Mouse (Mus musculus): ENCODE data around the gene S100a13. TPM values are rescaled to one million over a fixed set of nuclear protein-coding genes. Genes with fewer than 3 reads are reported as not detected.

Gene S100a13
- polyA plus RNA-seq, 1 experiment from 2014 or later: 43.4 TPM

GRCm38 (mm10) chr3:90475831-90476611 is 38.2 kb upstream of the S100a13 start, which contains the start of gene Ilf2:
Ilf2 (plus strand) TSS chr3:90476126.
- 0% methylated on average over 45 of the region's 45 CpGs for WGBS
- no peaks in the 10 kb centered on the region for H3K27me3 ChIP-seq (ENCODE audit: insufficient read depth, low read length)
- peak within 1 kb of the TSS; percentile 96 for H3K9ac ChIP-seq (replicated peaks; ENCODE audit: low read length)
- peaks cover 26% of the 10 kb centered on the region for H3K36me3 ChIP-seq (ENCODE audit: insufficient read depth, low read length)
- peaks cover 8% of the 10 kb centered on the region for H3K4me1 ChIP-seq (ENCODE audit: insufficient read depth, low read length)
- peak; percentile 99 for ATAC-seq (ENCODE audit: low FRiP score, low TSS enrichment)
- H3K9me3 ChIP-seq (ENCODE audit: low read length): no peaks in the 10 kb centered on the region
- peak within 1 kb of the TSS; percentile 70 for H3K4me2 ChIP-seq (replicated peaks; ENCODE audit: low read depth, low read length)
- peak within 1 kb of the TSS; percentile 94 for H3K4me3 ChIP-seq (ENCODE audit: low read length)
- H3K27ac ChIP-seq (ENCODE audit: low read length): peak within 1 kb of the TSS; percentile 96

GRCm38 (mm10) chr3:90486998-90487397 is 27.2 kb upstream of the S100a13 start:
- peaks cover 6% of the 10 kb centered on the region for H3K4me1 ChIP-seq (ENCODE audit: insufficient read depth, low read length)

GRCm38 (mm10) chr3:90488576-90488975 is 25.7 kb upstream of the S100a13 start:
- no peak for ATAC-seq (ENCODE audit: low FRiP score, low TSS enrichment)
- 85% methylated on average over 6 of the region's 6 CpGs for WGBS

More at GRCm38 (mm10) chr3:90486998-90487397, 27.2 kb upstream of the S100a13 start:
- H3K36me3 ChIP-seq (ENCODE audit: insufficient read depth, low read length): peaks cover 56% of the 10 kb centered on the region
- no peaks in the 10 kb centered on the region for H3K27me3 ChIP-seq (ENCODE audit: insufficient read depth, low read length)
- no peaks in the 10 kb centered on the region for H3K9me3 ChIP-seq (ENCODE audit: low read length)
- H3K4me3 ChIP-seq (ENCODE audit: low read length): no peak overlapping the region
- H3K9ac ChIP-seq (replicated peaks; ENCODE audit: low read length): no peak overlapping the region
- WGBS: 35% methylated on average over 5 of the region's 5 CpGs
- H3K4me2 ChIP-seq (replicated peaks; ENCODE audit: low read depth, low read length): no peak overlapping the region
- no peak overlapping the region for H3K27ac ChIP-seq (ENCODE audit: low read length)
- ATAC-seq (ENCODE audit: low FRiP score, low TSS enrichment): no peak

GRCm38 (mm10) chr3:90490696-90491256 is 23.5 kb upstream of the S100a13 start, which contains the start of gene Snapin:
Snapin (minus strand) TSS chr3:90491033.
- no peaks in the 10 kb centered on the region for H3K9me3 ChIP-seq (ENCODE audit: low read length)
- H3K4me2 ChIP-seq (replicated peaks; ENCODE audit: low read depth, low read length): peak within 1 kb of the TSS; percentile 69
- peak within 1 kb of the TSS; percentile 91 for H3K4me3 ChIP-seq (ENCODE audit: low read length)
- no peaks in the 10 kb centered on the region for H3K27me3 ChIP-seq (ENCODE audit: insufficient read depth, low read length)
- ATAC-seq (ENCODE audit: low FRiP score, low TSS enrichment): peak; percentile 97
- peaks cover 6% of the 10 kb centered on the region for H3K4me1 ChIP-seq (ENCODE audit: insufficient read depth, low read length)
- H3K9ac ChIP-seq (replicated peaks; ENCODE audit: low read length): peak within 1 kb of the TSS; percentile 86
- peak within 1 kb of the TSS; percentile 77 for H3K27ac ChIP-seq (ENCODE audit: low read length)
- WGBS: under 1% methylated on average over 37 of the region's 37 CpGs
- H3K36me3 ChIP-seq (ENCODE audit: insufficient read depth, low read length): peaks cover 31% of the 10 kb centered on the region

More at GRCm38 (mm10) chr3:90488576-90488975, 25.7 kb upstream of the S100a13 start:
- Histone ChIP-seq H3K4me2 (replicated peaks; ENCODE audit: low read depth, low read length) (no peak overlapping the region), H3K27ac (ENCODE audit: low read length) (no peak overlapping the region), H3K27me3 (ENCODE audit: insufficient read depth, low read length) (no peaks in the 10 kb centered on the region), H3K4me1 (ENCODE audit: insufficient read depth, low read length) (peaks cover 6% of the 10 kb centered on the region), H3K9ac (replicated peaks; ENCODE audit: low read length) (no peak overlapping the region), H3K4me3 (ENCODE audit: low read length) (no peak overlapping the region), H3K36me3 (ENCODE audit: insufficient read depth, low read length) (peaks cover 46% of the 10 kb centered on the region), H3K9me3 (ENCODE audit: low read length) (no peaks in the 10 kb centered on the region)

- H3K27ac ChIP-seq (ENCODE audit: low read length): no peak overlapping the region
- no peak overlapping the region for H3K9ac ChIP-seq (replicated peaks; ENCODE audit: low read length)
- H3K4me1 ChIP-seq (ENCODE audit: insufficient read depth, low read length): peaks cover 6% of the 10 kb centered on the region
- peaks cover 25% of the 10 kb centered on the region for H3K36me3 ChIP-seq (ENCODE audit: insufficient read depth, low read length)
- 41% methylated on average over 2 of the region's 2 CpGs for WGBS
- H3K4me2 ChIP-seq (replicated peaks; ENCODE audit: low read depth, low read length): no peak overlapping the region
- no peak overlapping the region for H3K4me3 ChIP-seq (ENCODE audit: low read length)
- no peak for ATAC-seq (ENCODE audit: low FRiP score, low TSS enrichment)
- no peaks in the 10 kb centered on the region for H3K9me3 ChIP-seq (ENCODE audit: low read length)
- no peaks in the 10 kb centered on the region for H3K27me3 ChIP-seq (ENCODE audit: insufficient read depth, low read length)
These were observed 22.9 kb upstream of the S100a13 start for GRCm38 (mm10) chr3:90491350-90491749.

- Histone ChIP-seq H3K9ac (replicated peaks; ENCODE audit: low read length) (no peak overlapping the region), H3K9me3 (ENCODE audit: low read length) (no peaks in the 10 kb centered on the region), H3K27ac (ENCODE audit: low read length) (no peak overlapping the region), H3K4me2 (replicated peaks; ENCODE audit: low read depth, low read length) (no peak overlapping the region), H3K4me1 (ENCODE audit: insufficient read depth, low read length) (peaks cover 6% of the 10 kb centered on the region), H3K4me3 (ENCODE audit: low read length) (no peak overlapping the region), H3K27me3 (ENCODE audit: insufficient read depth, low read length) (no peaks in the 10 kb centered on the region), H3K36me3 (ENCODE audit: insufficient read depth, low read length) (peaks cover 24% of the 10 kb centered on the region)
- WGBS: 61% methylated on average over 4 of the region's 4 CpGs
- no peak for ATAC-seq (ENCODE audit: low FRiP score, low TSS enrichment)
These were observed 20.2 kb upstream of the S100a13 start for GRCm38 (mm10) chr3:90493831-90494540.

GRCm38 (mm10) chr3:90495850-90496525 is 18.2 kb upstream of the S100a13 start:
- Histone ChIP-seq H3K36me3 (ENCODE audit: insufficient read depth, low read length) (peaks cover 31% of the 10 kb centered on the region), H3K9ac (replicated peaks; ENCODE audit: low read length) (no peak overlapping the region), H3K27me3 (ENCODE audit: insufficient read depth, low read length) (no peaks in the 10 kb centered on the region), H3K4me1 (ENCODE audit: insufficient read depth, low read length) (no peaks in the 10 kb centered on the region), H3K9me3 (ENCODE audit: low read length) (no peaks in the 10 kb centered on the region), H3K4me3 (ENCODE audit: low read length) (no peak overlapping the region), H3K4me2 (replicated peaks; ENCODE audit: low read depth, low read length) (no peak overlapping the region), H3K27ac (ENCODE audit: low read length) (no peak overlapping the region)
- ATAC-seq (ENCODE audit: low FRiP score, low TSS enrichment): no peak
- 91% methylated on average over 7 of the region's 7 CpGs for WGBS

- no peak for ATAC-seq (ENCODE audit: low FRiP score, low TSS enrichment)
These were observed 16.6 kb upstream of the S100a13 start for GRCm38 (mm10) chr3:90497597-90497996.

GRCm38 (mm10) chr3:90503444-90503843 is 10.8 kb upstream of the S100a13 start:
- H3K36me3 ChIP-seq (ENCODE audit: insufficient read depth, low read length): peaks cover 63% of the 10 kb centered on the region
- H3K9ac ChIP-seq (replicated peaks; ENCODE audit: low read length): no peak overlapping the region
- no peak for ATAC-seq (ENCODE audit: low FRiP score, low TSS enrichment)
- no peaks in the 10 kb centered on the region for H3K27me3 ChIP-seq (ENCODE audit: insufficient read depth, low read length)
- peaks cover 13% of the 10 kb centered on the region for H3K4me1 ChIP-seq (ENCODE audit: insufficient read depth, low read length)
- H3K4me3 ChIP-seq (ENCODE audit: low read length): no peak overlapping the region
- no peak overlapping the region for H3K4me2 ChIP-seq (replicated peaks; ENCODE audit: low read depth, low read length)
- no peak overlapping the region for H3K27ac ChIP-seq (ENCODE audit: low read length)
- H3K9me3 ChIP-seq (ENCODE audit: low read length): no peaks in the 10 kb centered on the region
- 89% methylated on average over 4 of the region's 4 CpGs for WGBS

More at GRCm38 (mm10) chr3:90497597-90497996, 16.6 kb upstream of the S100a13 start:
- H3K36me3 ChIP-seq (ENCODE audit: insufficient read depth, low read length): peaks cover 46% of the 10 kb centered on the region
- H3K27me3 ChIP-seq (ENCODE audit: insufficient read depth, low read length): no peaks in the 10 kb centered on the region
- H3K4me2 ChIP-seq (replicated peaks; ENCODE audit: low read depth, low read length): no peak overlapping the region
- no peaks in the 10 kb centered on the region for H3K9me3 ChIP-seq (ENCODE audit: low read length)
- no peak overlapping the region for H3K27ac ChIP-seq (ENCODE audit: low read length)
- H3K4me1 ChIP-seq (ENCODE audit: insufficient read depth, low read length): no peaks in the 10 kb centered on the region
- H3K4me3 ChIP-seq (ENCODE audit: low read length): no peak overlapping the region
- H3K9ac ChIP-seq (replicated peaks; ENCODE audit: low read length): no peak overlapping the region
